Mouse (Mus musculus) spleen, adult 10 weeks (tissue): ENCODE data around the gene Olfr63. TPM values are rescaled to one million over a fixed set of nuclear protein-coding genes. Genes with fewer than 3 reads are reported as not detected.

ENCODE experiments used
- polyA plus RNA-seq: library from polyadenylated mRNA; stranded (reverse); fragments of 350-450 nt; fragmentation: Illumina TruSeq; extraction: RNeasy Lipid Tissue Mini Kit (QIAGEN cat#74804); gene quantifications from one replicate; pipeline ENCODE4 v1.2.3, GENCODE M21; 2015; ENCODE audit warnings: low replicate concordance; ENCODE audit not compliant: insufficient read depth

The Olfr63 gene
- not detected for polyA plus RNA-seq

GRCm38 (mm10) chr17:33264376-33264775 lies at the start of gene Olfr63:
TSS of gene Olfr63 (plus strand) at chr17:33264676.

GRCm38 (mm10) chr17:33221590-33221989 lies 42.9 kb upstream of the Olfr63 start, which contains the start of gene Olfr1564:
TSS of gene Olfr1564 (minus strand) at chr17:33221690.

DNA sequence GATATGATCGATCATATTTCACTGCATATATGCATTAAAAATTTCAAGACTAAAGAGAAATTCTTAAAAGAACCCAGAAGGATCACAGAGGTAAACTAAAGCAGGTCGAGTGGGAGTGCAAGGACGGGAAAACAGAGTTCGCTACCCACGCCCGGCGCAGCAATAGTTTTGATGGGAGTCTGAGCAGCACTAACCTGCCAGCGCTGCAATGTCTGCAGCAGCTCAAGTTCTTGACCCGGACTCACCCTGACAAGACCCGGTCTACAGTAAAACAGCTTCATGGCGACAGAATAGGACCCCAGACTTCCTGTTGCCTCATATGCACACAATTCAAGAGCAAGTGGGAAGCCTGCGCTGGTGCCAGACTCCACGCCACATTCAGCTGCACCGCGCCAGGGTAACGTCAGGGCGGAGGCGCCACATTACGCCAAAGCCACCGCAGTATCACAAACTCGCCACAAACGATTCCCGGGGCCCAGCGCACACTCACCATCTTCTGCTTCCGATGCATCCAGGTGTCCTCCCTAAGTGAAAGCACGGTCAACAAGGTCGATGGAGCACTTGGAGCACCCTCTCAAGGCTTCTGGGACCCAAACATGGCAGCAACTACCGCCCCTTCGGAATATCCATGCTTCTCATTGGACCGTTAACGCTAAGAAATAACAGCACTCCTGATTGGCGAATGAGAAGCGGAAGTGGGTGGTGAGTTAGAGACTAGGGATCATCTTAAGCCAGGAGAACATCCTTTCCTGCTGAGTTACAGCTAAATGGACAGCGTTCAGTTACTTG lies 9.8 kb upstream of the Olfr63 start, which contains the start of gene Zfp955a:
Gene Zfp955a (minus strand): TSS at position 616 of the 789 bp plus-strand sequence.

GRCm38 (mm10) chr17:33289039-33289875 lies 24.8 kb downstream of the Olfr63 start, which contains the start of gene Zfp955b:
TSS of gene Zfp955b (plus strand) at chr17:33289544.

Other genes starting within 250 kb of the Olfr63 start
- 7.5 TPM for gene Zfp763, start 231.3 kb upstream of the Olfr63 start, polyA plus RNA-seq
- not detected for gene 4921501E09Rik, start 196.6 kb upstream of the Olfr63 start, polyA plus RNA-seq
- 8.2 TPM for gene Zfp563, start 175.4 kb upstream of the Olfr63 start, polyA plus RNA-seq
- gene Morc2b, start 125.0 kb upstream of the Olfr63 start, polyA plus RNA-seq = not detected
- not detected for gene Olfr55, start 96.2 kb upstream of the Olfr63 start, polyA plus RNA-seq
- not detected for gene Olfr239, start 73.4 kb upstream of the Olfr63 start, polyA plus RNA-seq
- not detected for gene Olfr1564, start 43.0 kb upstream of the Olfr63 start, polyA plus RNA-seq
- 15.8 TPM for gene Zfp955a, start 9.5 kb upstream of the Olfr63 start, polyA plus RNA-seq
- gene Zfp955b, start 24.9 kb downstream of the Olfr63 start, polyA plus RNA-seq = 10.1 TPM
- gene Zfp81, start 94.2 kb downstream of the Olfr63 start, polyA plus RNA-seq = 20.6 TPM
- 19.8 TPM for gene Zfp101, start 130.0 kb downstream of the Olfr63 start, polyA plus RNA-seq
- gene Actl9, start 168.2 kb downstream of the Olfr63 start, polyA plus RNA-seq = not detected